8 mouse cellular contexts compared by ENCODE assay signal in genomic region chr1:89631747-89632146, GRCm38 (mm10).
DNase-seq lines count a peak whose midpoint lies in the region; ATAC-seq and TF ChIP-seq lines count a peak whose summit lies in the region.

No protein-coding gene starts in this region.

- H3K9me3 ChIP-seq in heart, postnatal 0 days (replicated peaks; ENCODE audit: control insufficient read depth, low read length) = no peaks in the 10 kb centered on the region

- ATAC-seq in heart, postnatal 0 days (ENCODE audit: insufficient read depth, low read depth) = no peak

- TF ChIP-seq CTCF in heart, postnatal 0 days (IDR thresholded peaks at IDR 0.05; ENCODE audit: low read depth) = peak; percentile 77

- no peak overlapping the region for H3K4me2 ChIP-seq in heart, postnatal 0 days (ENCODE audit: low read depth, low read length)

- DNase-seq in heart, postnatal 0 days (ENCODE audit: low spot score) = peak; percentile 60
- DNase-seq in heart, postnatal 4 days = no peak
- DNase-seq in thymus, postnatal 14 days = peak; percentile 27
- DNase-seq in thymus, postnatal 4 days = no peak
- peak; percentile 70 for DNase-seq in forelimb bud, embryonic 11.5 days (ENCODE audit: low read depth, low spot score)
- DNase-seq in right cerebral cortex, adult 2 months (ENCODE audit: low spot score in 2 of 2) = no peak
- DNase-seq in testis, postnatal 14 days (ENCODE audit: low spot score) = no peak
- DNase-seq in right cerebral cortex, adult 18-20 months = no peak

- no peak for TF ChIP-seq EP300 in heart, postnatal 0 days (IDR thresholded peaks at IDR 0.05; ENCODE audit: low read depth)

- no peaks in the 10 kb centered on the region for H3K27me3 ChIP-seq in heart, postnatal 0 days (ENCODE audit: control insufficient read depth, insufficient read depth, low read length)

- no peak overlapping the region for H3K9ac ChIP-seq in heart, postnatal 0 days (replicated peaks; ENCODE audit: low read depth, low read length)

- H3K4me1 ChIP-seq in heart, postnatal 0 days (ENCODE audit: control insufficient read depth, insufficient read depth) = peaks cover 4% of the 10 kb centered on the region; the same call in 1 of the 2 replicates

- H3K4me3 ChIP-seq in heart, postnatal 0 days (ENCODE audit: low read depth, low read length) = no peak overlapping the region

- peaks cover 26% of the 10 kb centered on the region for H3K36me3 ChIP-seq in heart, postnatal 0 days (replicated peaks; ENCODE audit: control insufficient read depth, insufficient read depth, low read length)

- H3K27ac ChIP-seq in heart, postnatal 0 days (ENCODE audit: low read depth) = no peak overlapping the region

- WGBS in heart, postnatal 0 days = 25% methylated on average over 1 of the region's 1 CpGs

Comparison
In these comparisons a context has a peak if more than half of its experiments do, and no peak if none do; other contexts are left out.
1. DNase-seq: peak in heart, postnatal 0 days (single experiment), thymus, postnatal 14 days (single experiment) and forelimb bud, embryonic 11.5 days (single experiment); none in heart, postnatal 4 days (single experiment), thymus, postnatal 4 days (single experiment), right cerebral cortex, adult 2 months (0 of 2), testis, postnatal 14 days (single experiment) and right cerebral cortex, adult 18-20 months (single experiment).